Mouse (Mus musculus) intestine, postnatal 0 days (tissue): ENCODE data around the gene Ttc7. TPM values are rescaled to one million over a fixed set of nuclear protein-coding genes. Genes with fewer than 3 reads are reported as not detected.

Experiments used
- ATAC-seq: fragments of 200-750 bp; cut with Nextera tagmentation; 2 replicates; pipeline ENCODE4 v1.8.0; 2017; ENCODE audit warnings: mild to moderate bottlenecking, moderate TSS enrichment, moderate library complexity
- H3K27ac ChIP-seq: fragments of 300-500 bp; sonication (generic); 2 replicates; pipeline ENCODE4 v1.5.1; 2014; ENCODE audit warnings: mild to moderate bottlenecking, low read depth, low read length, moderate library complexity
- H3K27me3 ChIP-seq: fragments of 300-500 bp; sonication (generic); replicated peaks from 2 replicates; pipeline ENCODE4 v1.6.1; 2014; ENCODE audit warnings: low read length, mixed read lengths; ENCODE audit not compliant: control insufficient read depth, insufficient read depth
- H3K36me3 ChIP-seq: fragments of 300-500 bp; sonication (generic); 2 replicates; pipeline ENCODE4 v1.6.1; 2014; ENCODE audit warnings: mild to moderate bottlenecking, moderate library complexity; ENCODE audit not compliant: control insufficient read depth, insufficient read depth
- H3K4me1 ChIP-seq: fragments of 300-500 bp; sonication (generic); replicated peaks from 2 replicates; pipeline ENCODE4 v1.6.1; 2014; ENCODE audit warnings: antibody characterized with exemption, low read length, mixed read lengths; ENCODE audit not compliant: control insufficient read depth, insufficient read depth
- H3K4me2 ChIP-seq: fragments of 300-500 bp; sonication (generic); replicated peaks from 2 replicates; pipeline ENCODE4 v1.6.1; 2014; ENCODE audit warnings: low read depth, mild to moderate bottlenecking, moderate library complexity
- H3K4me3 ChIP-seq: fragments of 300-500 bp; sonication (generic); 2 replicates; pipeline ENCODE4 v1.5.1; 2014; ENCODE audit warnings: low read depth, low read length
- H3K9ac ChIP-seq: fragments of 300-500 bp; sonication (generic); 2 replicates; pipeline ENCODE4 v1.6.1; 2014; ENCODE audit warnings: mild to moderate bottlenecking, low read depth, low read length
- H3K9me3 ChIP-seq: fragments of 300-500 bp; sonication (generic); 2 replicates; pipeline ENCODE4 v1.6.1; 2016; ENCODE audit warnings: mixed run types; ENCODE audit not compliant: control insufficient read depth
- CTCF ChIP-seq: sonication (generic); IDR thresholded peaks from 2 replicates; pipeline ENCODE4 v1.5.1; 2016; ENCODE audit warnings: low read depth, mild to moderate bottlenecking, control low read depth, antibody characterized with exemption, moderate library complexity
- WGBS: fragments of 180-500 bp; shearing (Covaris S2); extraction: QIAGEN DNeasy Blood & Tissue Kit; methylation state at CpG from one replicate; pipeline ENCODE4 v1.1.7; 2014; 5-methylcytosine and 5-hydroxymethylcytosine counted together
- polyA plus RNA-seq: library from polyadenylated mRNA; unstranded; fragments of >200 nt; fragmentation: Nextera tagmentation; extraction: Ambion mirVana; gene quantifications from 2 replicates; pipeline ENCODE4 v1.2.1, GENCODE M21; 2015

Gene Ttc7
- polyA plus RNA-seq, 1 experiment from 2014 or later: 61.7 TPM

- Histone ChIP-seq H3K4me3 (no peak overlapping the region), H3K36me3 (peaks cover 17% of the 10 kb centered on the region), H3K9me3 (no peaks in the 10 kb centered on the region), H3K27ac (peak overlapping the region; percentile 91), H3K4me1 (peaks cover 13% of the 10 kb centered on the region), H3K9ac (0 out of 2 replicates have a peak overlapping the region, but pooled peaks have one; percentile 31), H3K27me3 (no peaks in the 10 kb centered on the region), H3K4me2 (peak overlapping the region; percentile 37; the same call in 1 of the 2 replicates)
- WGBS: 67% methylated on average over 12 of the region's 12 CpGs
- ATAC-seq: 0 out of 2 replicates have a peak, but pooled peaks have one; percentile 1
- no peak for TF ChIP-seq CTCF
Measured at GRCm38 (mm10) chr17:87312351-87312750, 29.7 kb downstream of the Ttc7 start.

- Histone ChIP-seq H3K27me3 (no peaks in the 10 kb centered on the region), H3K4me2 (peak overlapping the region; percentile 37), H3K9me3 (no peaks in the 10 kb centered on the region), H3K9ac (0 out of 2 replicates have a peak overlapping the region, but pooled peaks have one; percentile 31), H3K4me3 (no peak overlapping the region), H3K4me1 (peaks cover 13% of the 10 kb centered on the region), H3K27ac (peak overlapping the region; percentile 91), H3K36me3 (peaks cover 17% of the 10 kb centered on the region)
- WGBS: 27% methylated on average over 18 of the region's 18 CpGs
- peak; percentile 58 for ATAC-seq
- 0 out of 2 replicates have a peak, but pooled peaks have one; percentile 1 for TF ChIP-seq CTCF
Measured at GRCm38 (mm10) chr17:87312924-87313870, 30.5 kb downstream of the Ttc7 start.

- no peak for ATAC-seq
- Histone ChIP-seq H3K9me3 (no peaks in the 10 kb centered on the region), H3K36me3 (peaks cover 14% of the 10 kb centered on the region), H3K4me1 (peaks cover 13% of the 10 kb centered on the region), H3K4me2 (no peak overlapping the region), H3K9ac (no peak overlapping the region), H3K27ac (peak overlapping the region; percentile 91), H3K27me3 (no peaks in the 10 kb centered on the region), H3K4me3 (no peak overlapping the region)
- WGBS: 81% methylated on average over 8 of the region's 8 CpGs
- no peak for TF ChIP-seq CTCF
Measured at GRCm38 (mm10) chr17:87314121-87314520, 31.4 kb downstream of the Ttc7 start.

GRCm38 (mm10) chr17:87314530-87314946 is 31.9 kb downstream of the Ttc7 start:
- no peak overlapping the region; the same call in 1 of the 2 replicates for H3K4me2 ChIP-seq
- no peak overlapping the region for H3K9ac ChIP-seq
- no peaks in the 10 kb centered on the region for H3K27me3 ChIP-seq
- H3K4me1 ChIP-seq: peaks cover 13% of the 10 kb centered on the region
- H3K36me3 ChIP-seq: peaks cover 11% of the 10 kb centered on the region
- WGBS: 69% methylated on average over 5 of the region's 5 CpGs
- ATAC-seq: peak; percentile 43
- no peak overlapping the region for H3K4me3 ChIP-seq
- no peak for TF ChIP-seq CTCF
- no peaks in the 10 kb centered on the region for H3K9me3 ChIP-seq
- peak overlapping the region; percentile 91; the same call in 1 of the 2 replicates for H3K27ac ChIP-seq

GRCm38 (mm10) chr17:87315021-87315531 is 32.4 kb downstream of the Ttc7 start:
- H3K9me3 ChIP-seq: no peaks in the 10 kb centered on the region
- 12% methylated on average over 9 of the region's 9 CpGs for WGBS
- H3K4me3 ChIP-seq: no peak overlapping the region
- H3K36me3 ChIP-seq: peaks cover 8% of the 10 kb centered on the region; the same call in 1 of the 2 replicates
- H3K27me3 ChIP-seq: no peaks in the 10 kb centered on the region
- TF ChIP-seq CTCF: peak; percentile 94
- no peak overlapping the region; the same call in 1 of the 2 replicates for H3K4me2 ChIP-seq
- peak; percentile 48 for ATAC-seq
- H3K27ac ChIP-seq: no peak overlapping the region; the same call in 1 of the 2 replicates
- no peak overlapping the region for H3K9ac ChIP-seq
- peaks cover 13% of the 10 kb centered on the region for H3K4me1 ChIP-seq
